Mouse (Mus musculus) heart, embryonic 10.5 days (tissue): ENCODE data around the gene Gm20831. TPM values are rescaled to one million over a fixed set of nuclear protein-coding genes. Genes with fewer than 3 reads are reported as not detected.
"Not testable (repeated sequence)": the region's sequence is repeated elsewhere in the genome, so short reads cannot be mapped to it uniquely, and the experiment has no call there.

Experiments
- DNase-seq: peaks from one replicate; pipeline ENCODE4 v3.0.0-alpha.2; 2017; ENCODE audit warnings: low spot score
- H3K27ac ChIP-seq: fragments of 300-500 bp; sonication (generic); 2 replicates; pipeline ENCODE4 v1.5.1; 2016; ENCODE audit warnings: mild to moderate bottlenecking
- H3K27me3 ChIP-seq: fragments of 300-500 bp; sonication (generic); 2 replicates; pipeline ENCODE4 v1.6.1; 2016; ENCODE audit warnings: mild to moderate bottlenecking; ENCODE audit not compliant: poor library complexity, insufficient read depth, severe bottlenecking
- H3K36me3 ChIP-seq: fragments of 300-500 bp; sonication (generic); 2 replicates; pipeline ENCODE4 v1.6.1; 2016; ENCODE audit warnings: mild to moderate bottlenecking, moderate library complexity
- H3K4me1 ChIP-seq: fragments of 300-500 bp; sonication (generic); 2 replicates; pipeline ENCODE4 v1.6.1; 2016; ENCODE audit warnings: mild to moderate bottlenecking
- H3K4me3 ChIP-seq: fragments of 300-500 bp; sonication (generic); 2 replicates; pipeline ENCODE4 v1.5.1; 2016; ENCODE audit warnings: mild to moderate bottlenecking, moderate library complexity
- H3K9me3 ChIP-seq: fragments of 300-500 bp; sonication (generic); 2 replicates; pipeline ENCODE4 v1.6.1; 2016; ENCODE audit warnings: mild to moderate bottlenecking, moderate library complexity
- WGBS: fragments of 180-500 bp; shearing (Covaris S2); methylation state at CpG from one replicate; pipeline ENCODE4 v1.1.7; 2016; 5-methylcytosine and 5-hydroxymethylcytosine counted together
- polyA plus RNA-seq: library from polyadenylated mRNA; unstranded; fragments of >200 nt; fragmentation: Nextera tagmentation; extraction: Ambion mirVana; gene quantifications from 2 replicates; pipeline ENCODE4 v1.2.1, GENCODE M21; 2016

Gene Gm20831
- polyA plus RNA-seq, result not detected in 2 replicates

DNA sequence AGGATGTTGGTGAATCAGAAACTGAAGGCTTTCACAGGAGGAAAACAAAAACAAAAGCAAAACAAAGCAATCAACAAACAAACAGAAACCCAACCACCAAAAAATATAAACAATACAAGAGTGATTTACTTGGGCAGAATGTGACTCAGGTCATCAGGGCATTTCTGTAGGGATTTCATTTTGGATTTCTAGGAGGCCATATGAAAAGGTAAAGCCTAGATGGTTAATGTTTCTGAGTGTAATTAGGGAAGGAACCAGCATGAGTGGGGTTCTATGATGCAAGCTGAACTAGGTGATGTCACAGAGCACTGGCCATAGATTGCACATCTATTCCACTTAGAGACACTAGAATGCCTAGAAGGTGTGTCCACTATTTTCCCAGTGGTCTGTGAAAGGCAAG, at the start of gene Gm20831, which contains the start of gene Gm20772:
Gene Gm20831 (plus strand): TSS at position 301 of the 400 bp plus-strand sequence.
Gene Gm20772 (plus strand): TSS at position 301 of the 400 bp plus-strand sequence.
- DNase-seq, H3K27me3 ChIP-seq, H3K27ac ChIP-seq, H3K4me3 ChIP-seq, H3K4me1 ChIP-seq, H3K9me3 ChIP-seq, H3K36me3 ChIP-seq: not testable (repeated sequence)

- not testable (repeated sequence) for H3K4me3 ChIP-seq, H3K27ac ChIP-seq, H3K9me3 ChIP-seq, H3K36me3 ChIP-seq, H3K4me1 ChIP-seq, DNase-seq, H3K27me3 ChIP-seq
- WGBS, result no CpG with 5 or more reads among the region's 3 CpGs
Observed at GRCm38 (mm10) chrY:17846166-17846565, 28.4 kb upstream of the Gm20831 start, which contains the start of gene Gm21904. TSS of gene Gm21904 (minus strand) at chrY:17846266.

DNA sequence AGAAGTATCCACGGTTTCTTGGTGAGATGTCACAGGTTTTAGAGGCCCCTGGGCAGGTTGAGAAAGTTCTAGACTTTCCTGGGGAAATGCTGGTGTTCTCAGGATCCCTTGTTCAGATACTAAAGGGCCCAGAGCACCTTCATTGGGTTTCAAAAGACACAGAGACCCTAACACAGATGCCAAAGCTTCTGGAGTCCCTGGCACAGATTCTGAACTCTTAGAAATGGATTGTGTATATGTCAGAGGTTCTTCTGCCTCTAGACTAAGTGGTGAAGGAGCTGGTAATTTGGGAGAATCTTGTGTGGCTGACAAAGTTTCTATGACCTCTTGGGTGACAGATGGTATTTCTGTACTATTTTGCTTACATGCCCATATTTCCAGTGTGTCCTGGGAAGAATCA, 62.7 kb downstream of the Gm20831 start, which contains the start of gene Srsy:
Gene Srsy (minus strand): TSS at position 101 of the 400 bp plus-strand sequence.
- H3K27ac ChIP-seq, H3K9me3 ChIP-seq, H3K4me1 ChIP-seq, H3K4me3 ChIP-seq, H3K36me3 ChIP-seq, H3K27me3 ChIP-seq, DNase-seq: not testable (repeated sequence)
- WGBS, result no CpG with 5 or more reads among the region's 1 CpGs

Other genes with a start within 250 kb of the Gm20831 start
- gene Gm21904, start 28.5 kb upstream of the Gm20831 start, polyA plus RNA-seq, result not detected in 2 replicates
- not detected in 2 replicates for gene Gm20772, start within 50 bp of the Gm20831 start, polyA plus RNA-seq
- gene Srsy, start 62.6 kb downstream of the Gm20831 start, polyA plus RNA-seq, result not detected in 2 replicates
- gene Gm21764, start 187.1 kb downstream of the Gm20831 start, polyA plus RNA-seq, result not detected in 2 replicates
- gene Ssty1, start 214.4 kb downstream of the Gm20831 start, polyA plus RNA-seq, result not detected in 2 replicates